Comparison of ENCODE assay signal across 14 mouse cellular contexts in the genomic region with DNA sequence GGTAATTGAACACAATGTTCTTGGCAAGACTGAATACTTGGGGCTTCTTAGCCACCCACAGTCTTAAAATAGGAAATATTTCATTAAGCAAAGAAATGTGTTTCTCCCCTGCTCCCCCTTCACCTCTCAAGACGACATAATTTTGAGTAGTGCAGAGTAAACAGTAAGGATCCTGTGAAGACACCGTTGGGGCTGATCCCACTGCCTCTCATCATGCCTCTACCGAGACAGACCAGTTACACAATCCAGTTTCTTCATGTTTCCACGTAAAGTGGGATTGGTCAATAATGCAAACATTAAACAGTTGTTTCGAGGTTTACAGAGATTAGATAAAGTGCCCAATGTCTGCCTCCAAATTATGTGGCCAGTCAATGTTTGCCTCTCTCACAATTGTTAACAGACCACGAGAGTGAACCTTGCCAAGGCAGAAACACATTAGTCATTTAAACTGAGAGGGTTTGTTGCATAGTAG. TPM values are rescaled to one million over a fixed set of nuclear protein-coding genes. Genes with fewer than 3 reads are reported as not detected.
A peak's percentile ranks its signal among the peaks of the same experiment; 100 is the strongest.
DNase-seq lines count a peak whose midpoint lies in the region; ATAC-seq and TF ChIP-seq lines count a peak whose summit lies in the region.
"Had no signal": no experiment of that assay in that cellular context is flagged by ENCODE, and none has a peak within 500 bp of the region (broad histone marks: within the 10 kb centered on the region; RNA-seq: fewer than 3 reads in every experiment).

No protein-coding gene starts in this region.

- peaks cover 17% of the 10 kb centered on the region for H3K36me3 ChIP-seq in heart, adult 2 months (ENCODE audit: control insufficient read depth, insufficient read depth, low read length)
- no peaks in the 10 kb centered on the region for H3K36me3 ChIP-seq in heart, embryonic 12.5 days
- H3K36me3 ChIP-seq: heart, embryonic 13.5 days; limb, embryonic 12.5 days had no signal

- TF ChIP-seq EP300 in heart, adult 2 months (IDR thresholded peaks at IDR 0.05; ENCODE audit: insufficient read depth, low read depth, low read length) = no peak

- intact Hi-C loops in heart, adult 2 months (cut with DNase I) = loop anchor here (10.0 kb wide), 1 partner anchor 63 kb away; no protein-coding TSS in a partner anchor

- TF ChIP-seq CTCF in heart, adult 2 months (IDR thresholded peaks at IDR 0.05) = no peak

- ATAC-seq in heart, embryonic 12.5 days (ENCODE audit: insufficient number of reproducible peaks, low FRiP score) = no peak
- ATAC-seq: activated CD4-positive, CD25-positive, alpha-beta regulatory T cell, adult 4 months; inflammation-experienced regulatory T-cells, adult 6 months had no signal

- no peaks in the 10 kb centered on the region for H3K9me3 ChIP-seq in heart, embryonic 12.5 days (replicated peaks)
- H3K9me3 ChIP-seq: heart, embryonic 13.5 days; limb, embryonic 12.5 days had no signal

- H3K27ac ChIP-seq in heart, adult 2 months = peak overlapping the region; percentile 18
- no peak overlapping the region for H3K27ac ChIP-seq in heart, embryonic 12.5 days (ENCODE audit: poor library complexity, severe bottlenecking)
- H3K27ac ChIP-seq: heart, embryonic 13.5 days; limb, embryonic 12.5 days had no signal

- no peak overlapping the region for H3K4me2 ChIP-seq in heart, embryonic 12.5 days
- H3K4me2 ChIP-seq: heart, embryonic 13.5 days; limb, embryonic 12.5 days had no signal

- no peaks in the 10 kb centered on the region for H3K79me2 ChIP-seq in heart, adult 2 months (replicated peaks; ENCODE audit: control insufficient read depth, insufficient read depth, low read length)

- no peaks in the 10 kb centered on the region for H3K27me3 ChIP-seq in heart, adult 2 months (ENCODE audit: control insufficient read depth, insufficient read depth, low read length)
- no peaks in the 10 kb centered on the region for H3K27me3 ChIP-seq in heart, embryonic 12.5 days (replicated peaks)
- H3K27me3 ChIP-seq: heart, embryonic 13.5 days; limb, embryonic 12.5 days had no signal

- peaks cover 7% of the 10 kb centered on the region for H3K4me1 ChIP-seq in heart, adult 2 months (ENCODE audit: control insufficient read depth, insufficient read depth, low read length)
- no peaks in the 10 kb centered on the region for H3K4me1 ChIP-seq in heart, embryonic 12.5 days (replicated peaks)
- H3K4me1 ChIP-seq: heart, embryonic 13.5 days; limb, embryonic 12.5 days had no signal

- 42% methylated on average over 6 of the region's 6 CpGs for WGBS in heart, adult 2 months
- WGBS in heart, embryonic 12.5 days = 52% methylated on average over 6 of the region's 6 CpGs

- no peak for TF ChIP-seq POLR2A in heart, adult 2 months (IDR thresholded peaks at IDR 0.05; ENCODE audit: insufficient read depth, low read depth, low read length)

- H3K4me3 ChIP-seq in heart, adult 2 months = no peak overlapping the region
- no peak overlapping the region for H3K4me3 ChIP-seq in heart, embryonic 12.5 days
- H3K4me3 ChIP-seq: erythroblast, embryonic 14.5 days; heart, embryonic 13.5 days; limb, embryonic 12.5 days had no signal

- no peak overlapping the region for H3K9ac ChIP-seq in heart, adult 2 months (ENCODE audit: low read depth, low read length)
- no peak overlapping the region for H3K9ac ChIP-seq in heart, embryonic 12.5 days
- H3K9ac ChIP-seq: heart, embryonic 13.5 days; limb, embryonic 12.5 days had no signal

- peak in 1 of 2 experiments; percentile 15 for DNase-seq in heart, adult 2 months
- DNase-seq in Muller cell, postnatal 12 days (ENCODE audit: inconsistent ontology term) = peak; percentile 62
- peak; percentile 29 to 49 for DNase-seq in kidney, postnatal 25 days
- DNase-seq in lung, postnatal 14 days = peak; percentile 62
- no peak for DNase-seq in ovary, postnatal 14 days (ENCODE audit: low spot score)
- DNase-seq in embryo, embryonic 9.5 days (ENCODE audit: extremely low spot score) = no peak
- no peak for DNase-seq in cerebellum, adult 11 months
- DNase-seq: cerebellum, adult 8-10 months had no signal

RNA-seq across cellular contexts. Expression of a gene that starts 6.5 kb away (rescaled TPM):
- total RNA-seq in heart, adult 2 months (2021) = 10 to 100 TPM; 35.5 to 52.9 TPM
- 17.9 and 24.3 TPM in 2 replicates for polyA plus RNA-seq in heart, adult 2 months (2012; rRNA removed)
- polyA plus RNA-seq in heart, embryonic 12.5 days (2016; fragmentation: Nextera tagmentation; extraction: Ambion mirVana) = 1.4 and 1.6 TPM in 2 replicates
- polyA plus RNA-seq: activated CD4-positive, CD25-positive, alpha-beta regulatory T cell, adult 4 months; erythroblast, embryonic 14.5 days; inflammation-experienced regulatory T-cells, adult 6 months had no signal

RNA-seq across cellular contexts. Expression of a gene that starts 25.6 kb away (rescaled TPM):
- 10 to 100 TPM; 33.4 to 33.6 TPM for total RNA-seq in heart, adult 2 months (2021)
- 41.4 and 43.1 TPM in 2 replicates for polyA plus RNA-seq in heart, adult 2 months (2012; rRNA removed)
- 2.2 and 2.8 TPM in 2 replicates for polyA plus RNA-seq in heart, embryonic 12.5 days (2016; fragmentation: Nextera tagmentation; extraction: Ambion mirVana)
- polyA plus RNA-seq: erythroblast, embryonic 14.5 days had no signal

RNA-seq across cellular contexts. Expression of a gene that starts 45.3 kb away (rescaled TPM):
- total RNA-seq in heart, adult 2 months (2021) = not detected
- polyA plus RNA-seq in heart, adult 2 months (2012; rRNA removed) = 0.53 TPM in 1 of 2 replicates, not detected in the other
- polyA plus RNA-seq in heart, embryonic 12.5 days (2016; fragmentation: Nextera tagmentation; extraction: Ambion mirVana) = not detected in 2 replicates
- polyA plus RNA-seq: activated CD4-positive, CD25-positive, alpha-beta regulatory T cell, adult 4 months; erythroblast, embryonic 14.5 days; heart, embryonic 13.5 days; inflammation-experienced regulatory T-cells, adult 6 months had no signal

Comparison
In these comparisons a context has a peak if more than half of its experiments do, and no peak if none do; other contexts are left out.
1. RNA of a gene that starts 25.6 kb away (polyA plus RNA-seq): 41.4 to 43.1 TPM in heart, adult 2 months; 2.2 to 2.8 TPM in heart, embryonic 12.5 days; every median in the first group is over 10 times any median in the second.
2. DNase-seq: peak in Muller cell, postnatal 12 days (single experiment), kidney, postnatal 25 days (2 of 2) and lung, postnatal 14 days (single experiment); none in ovary, postnatal 14 days (single experiment), embryo, embryonic 9.5 days (single experiment) and cerebellum, adult 11 months (single experiment).